Mouse (Mus musculus) kidney, adult 2 months (tissue): ENCODE results near the gene Ano4.

Experiments used
- CTCF ChIP-seq: fragments of 200-500 bp; conservative IDR thresholded peaks from 2 replicates; pipeline ENCODE4 v1.5.1; 2011; ENCODE audit warnings: low read depth, mild to moderate bottlenecking, control low read depth, low read length, moderate library complexity, mixed read lengths; ENCODE audit not compliant: insufficient read depth, insufficient read length
- POLR2A ChIP-seq: fragments of 200-500 bp; IDR thresholded peaks from one replicate; pipeline ENCODE4 v1.6.1; 2011; ENCODE audit warnings: low read depth, low read length, control low read depth

DNA sequence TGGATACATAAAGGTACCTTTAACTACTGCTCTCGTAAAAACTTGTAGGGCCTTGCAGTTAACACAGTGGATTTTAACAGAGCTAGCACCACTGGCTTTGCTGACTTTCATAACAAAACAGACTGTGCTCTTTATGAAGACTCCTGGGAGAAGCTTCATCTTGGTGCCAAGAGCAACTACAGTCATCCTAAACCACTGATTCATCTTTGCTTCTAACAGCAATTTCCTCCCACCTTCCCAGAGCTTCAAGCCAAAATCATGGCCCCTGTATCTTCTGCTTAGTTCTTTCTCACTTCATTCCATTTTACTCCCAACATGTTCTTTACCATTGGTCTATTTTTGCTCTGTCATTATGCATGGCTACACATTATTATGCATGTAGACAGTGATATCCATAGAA, 100.8 kb downstream of the Ano4 start:
- TF ChIP-seq CTCF (no peak), POLR2A (no peak)
